Mouse (Mus musculus) limb, embryonic 14.5 days (tissue): ENCODE results near the gene Arhgef28. TPM values are rescaled to one million over a fixed set of nuclear protein-coding genes. Genes with fewer than 3 reads are reported as not detected.

Source experiments
- ATAC-seq: fragments of 200-750 bp; cut with Nextera tagmentation; 2 replicates; pipeline ENCODE4 v1.8.0; 2017; ENCODE audit warnings: low read depth, moderate number of reproducible peaks, moderate TSS enrichment; ENCODE audit not compliant: low FRiP score
- DNase-seq: peaks from one replicate; pipeline ENCODE4 v3.0.0-alpha.2; 2015; ENCODE audit warnings: low spot score
- H3K27ac ChIP-seq: fragments of 300-500 bp; sonication (generic); replicated peaks from 2 replicates; pipeline ENCODE4 v1.5.1; 2014; ENCODE audit warnings: low read depth, mild to moderate bottlenecking, low read length, moderate library complexity, mixed read lengths
- H3K27me3 ChIP-seq: fragments of 300-500 bp; sonication (generic); 2 replicates; pipeline ENCODE4 v1.6.1; 2014; ENCODE audit warnings: low read length, mixed read lengths; ENCODE audit not compliant: control insufficient read depth, insufficient read depth
- H3K36me3 ChIP-seq: fragments of 300-500 bp; sonication (generic); 2 replicates; pipeline ENCODE4 v1.6.1; 2014; ENCODE audit warnings: mild to moderate bottlenecking, low read length, moderate library complexity, mixed read lengths; ENCODE audit not compliant: control insufficient read depth, insufficient read depth
- H3K4me1 ChIP-seq: fragments of 300-500 bp; sonication (generic); 2 replicates; pipeline ENCODE4 v1.6.1; 2014; ENCODE audit warnings: antibody characterized with exemption, low read length, mixed read lengths; ENCODE audit not compliant: control insufficient read depth, insufficient read depth
- H3K4me2 ChIP-seq: fragments of 300-500 bp; sonication (generic); replicated peaks from 2 replicates; pipeline ENCODE4 v1.6.1; 2014; ENCODE audit warnings: low read depth, mild to moderate bottlenecking, low read length, moderate library complexity; ENCODE audit not compliant: severe bottlenecking
- H3K4me3 ChIP-seq: fragments of 300-500 bp; sonication (generic); replicated peaks from 2 replicates; pipeline ENCODE4 v1.5.1; 2014; ENCODE audit warnings: low read length
- H3K9ac ChIP-seq: fragments of 300-500 bp; sonication (generic); 2 replicates; pipeline ENCODE4 v1.6.1; 2014; ENCODE audit warnings: mild to moderate bottlenecking, low read depth, low read length, moderate library complexity; ENCODE audit not compliant: severe bottlenecking
- H3K9me3 ChIP-seq: fragments of 300-500 bp; sonication (generic); 2 replicates; pipeline ENCODE4 v1.6.1; 2016; ENCODE audit warnings: low read length; ENCODE audit not compliant: control insufficient read depth
- POLR2A ChIP-seq: fragments of 200-500 bp; IDR thresholded peaks from 2 replicates; pipeline ENCODE4 v1.8.0; 2012; ENCODE audit warnings: inconsistent platforms, mild to moderate bottlenecking, moderate library complexity, borderline replicate concordance; ENCODE audit not compliant: insufficient read depth, insufficient read length; ENCODE audit errors: extremely low read depth
- WGBS: fragments of 180-500 bp; shearing (Covaris S2); extraction: QIAGEN DNeasy Blood & Tissue Kit; methylation state at CpG from one replicate; pipeline ENCODE4 v1.1.7; 2014; 5-methylcytosine and 5-hydroxymethylcytosine counted together
- polyA plus RNA-seq, 2 experiments: library from polyadenylated mRNA; depleted of rRNA in 1 of 2; stranded (reverse) in 1 of 2; unstranded in 1 of 2; fragments of >200 nt; fragmentation: Nextera tagmentation in 1 of 2; extraction: Ambion mirVana in 1 of 2; gene quantifications; 2 replicates each; pipeline versions ENCODE4 v1.2.1 to v1.2.3; 2012 to 2014

Gene Arhgef28
- polyA plus RNA-seq, 2 experiments = 8.1 to 12.9 TPM

- H3K27me3 ChIP-seq = no peaks in the 10 kb centered on the region
- H3K4me1 ChIP-seq = peaks cover 19% of the 10 kb centered on the region
- H3K27ac ChIP-seq = no peak overlapping the region
- no peak overlapping the region for H3K9ac ChIP-seq
- H3K36me3 ChIP-seq = no peaks in the 10 kb centered on the region
- ATAC-seq = no peak
- WGBS = 52% methylated on average over 12 of the region's 12 CpGs
- no peaks in the 10 kb centered on the region for H3K9me3 ChIP-seq
- no peak for DNase-seq
- H3K4me3 ChIP-seq = no peak overlapping the region
- TF ChIP-seq POLR2A = no peak
- no peak overlapping the region for H3K4me2 ChIP-seq
Observed at GRCm38 (mm10) chr13:97869428-97869827, 336.8 kb downstream of the Arhgef28 start.

GRCm38 (mm10) chr13:97867322-97867962 is 338.8 kb downstream of the Arhgef28 start:
- ATAC-seq (peak; percentile 84), DNase-seq (peak; percentile 53)
- Histone ChIP-seq H3K36me3 (no peaks in the 10 kb centered on the region), H3K9me3 (no peaks in the 10 kb centered on the region), H3K4me2 (no peak overlapping the region), H3K4me3 (no peak overlapping the region), H3K4me1 (peaks cover 19% of the 10 kb centered on the region), H3K9ac (no peak overlapping the region), H3K27me3 (no peaks in the 10 kb centered on the region), H3K27ac (no peak overlapping the region)
- no peak for TF ChIP-seq POLR2A
- WGBS = 35% methylated on average over 13 of the region's 13 CpGs

GRCm38 (mm10) chr13:97859071-97859470 is 347.2 kb downstream of the Arhgef28 start:
- 74% methylated on average over 3 of the region's 3 CpGs for WGBS
- Histone ChIP-seq H3K27me3 (no peaks in the 10 kb centered on the region), H3K4me1 (no peaks in the 10 kb centered on the region), H3K4me2 (no peak overlapping the region), H3K27ac (no peak overlapping the region), H3K9ac (no peak overlapping the region), H3K9me3 (no peaks in the 10 kb centered on the region), H3K36me3 (no peaks in the 10 kb centered on the region), H3K4me3 (no peak overlapping the region)
- DNase-seq = peak; percentile 63
- TF ChIP-seq POLR2A = no peak
- ATAC-seq = no peak; the same call in 1 of the 2 replicates

- Histone ChIP-seq H3K9ac (no peak overlapping the region), H3K36me3 (no peaks in the 10 kb centered on the region), H3K27ac (no peak overlapping the region), H3K4me1 (peaks cover 6% of the 10 kb centered on the region; the same call in 1 of the 2 replicates), H3K27me3 (no peaks in the 10 kb centered on the region), H3K4me2 (no peak overlapping the region), H3K9me3 (no peaks in the 10 kb centered on the region), H3K4me3 (no peak overlapping the region)
- ATAC-seq (no peak), DNase-seq (no peak)
- 73% methylated on average over 6 of the region's 6 CpGs for WGBS
- no peak for TF ChIP-seq POLR2A
Observed at GRCm38 (mm10) chr13:97857860-97858259, 348.4 kb downstream of the Arhgef28 start.

- 63% methylated on average over 8 of the region's 8 CpGs for WGBS
- Histone ChIP-seq H3K9ac (no peak overlapping the region), H3K9me3 (no peaks in the 10 kb centered on the region), H3K4me2 (no peak overlapping the region), H3K27me3 (no peaks in the 10 kb centered on the region), H3K36me3 (no peaks in the 10 kb centered on the region), H3K4me3 (no peak overlapping the region), H3K4me1 (peaks cover 6% of the 10 kb centered on the region; the same call in 1 of the 2 replicates), H3K27ac (0 out of 2 replicates have a peak overlapping the region, but pooled peaks have one; percentile 26)
- no peak for TF ChIP-seq POLR2A
- ATAC-seq (no peak), DNase-seq (no peak)
Observed at GRCm38 (mm10) chr13:97853356-97853968, 352.8 kb downstream of the Arhgef28 start.

Other genes starting within 250 kb of the Arhgef28 start
- 19.2 and 20.6 TPM in 2 replicates for gene Utp15, start 56.6 kb upstream of the Arhgef28 start, polyA plus RNA-seq (2012; rRNA removed)
- 25.3 and 27.6 TPM in 2 replicates for gene Utp15, start 56.6 kb upstream of the Arhgef28 start, polyA plus RNA-seq (2014; fragmentation: Nextera tagmentation; extraction: Ambion mirVana)
- gene Ankra2, start 56.6 kb upstream of the Arhgef28 start, polyA plus RNA-seq (2012; rRNA removed) = 32.3 and 39.7 TPM in 2 replicates
- gene Ankra2, start 56.6 kb upstream of the Arhgef28 start, polyA plus RNA-seq (2014; fragmentation: Nextera tagmentation; extraction: Ambion mirVana) = 30.8 and 31.7 TPM in 2 replicates
- not detected in 2 replicates for gene Gm21976, start 73.4 kb upstream of the Arhgef28 start, polyA plus RNA-seq (2012; rRNA removed)
- gene Gm21976, start 73.4 kb upstream of the Arhgef28 start, polyA plus RNA-seq (2014; fragmentation: Nextera tagmentation; extraction: Ambion mirVana) = not detected in 2 replicates
- gene Btf3, start 110.6 kb upstream of the Arhgef28 start, polyA plus RNA-seq (2012; rRNA removed) = 403 and 867 TPM in 2 replicates
- 702 and 731 TPM in 2 replicates for gene Btf3, start 110.6 kb upstream of the Arhgef28 start, polyA plus RNA-seq (2014; fragmentation: Nextera tagmentation; extraction: Ambion mirVana)
- 0.89 and 1.0 TPM in 2 replicates for gene Foxd1, start 147.8 kb upstream of the Arhgef28 start, polyA plus RNA-seq (2012; rRNA removed)
- gene Foxd1, start 147.8 kb upstream of the Arhgef28 start, polyA plus RNA-seq (2014; fragmentation: Nextera tagmentation; extraction: Ambion mirVana) = 0.32 and 0.46 TPM in 2 replicates